Mouse (Mus musculus) kidney, adult 2 months (tissue): ENCODE results near the gene Cideb.

Experiments
- CTCF ChIP-seq: fragments of 200-500 bp; conservative IDR thresholded peaks from 2 replicates; pipeline ENCODE4 v1.5.1; 2011; ENCODE audit warnings: low read depth, mild to moderate bottlenecking, control low read depth, low read length, moderate library complexity, mixed read lengths; ENCODE audit not compliant: insufficient read depth, insufficient read length
- POLR2A ChIP-seq: fragments of 200-500 bp; IDR thresholded peaks from one replicate; pipeline ENCODE4 v1.6.1; 2011; ENCODE audit warnings: low read depth, low read length, control low read depth

DNA sequence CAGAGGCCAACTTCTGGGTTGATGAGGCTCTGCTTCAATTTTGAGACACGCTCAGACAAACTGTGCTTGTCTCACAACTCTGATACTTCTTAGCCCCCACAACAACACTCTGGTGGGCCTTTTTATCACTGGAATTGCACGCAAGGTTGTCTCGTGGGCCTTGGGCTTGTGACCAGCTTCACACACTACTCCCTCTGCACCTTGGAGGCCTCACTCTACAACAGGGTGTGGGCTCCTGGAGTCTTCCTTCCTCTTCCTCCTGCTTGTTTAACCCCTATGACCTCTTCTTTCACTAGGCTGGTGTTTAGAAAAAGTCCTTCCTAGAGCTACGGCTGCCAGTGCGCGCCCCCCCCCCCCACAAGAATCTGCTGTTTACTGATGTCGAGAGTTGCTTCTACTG, 18.5 kb upstream of the Cideb start:
- TF ChIP-seq POLR2A (no peak), CTCF (no peak)
